Mouse (Mus musculus) erythroblast, embryonic 14.5 days (primary cell): ENCODE results near the gene Gabrb1.

Source experiments
- GATA1 ChIP-seq: IDR thresholded peaks from 2 replicates; pipeline ENCODE4 v1.6.1; 2012; ENCODE audit warnings: low read length, inconsistent platforms, mixed read lengths
- TAL1 ChIP-seq: IDR thresholded peaks from 3 replicates; pipeline ENCODE4 v1.6.1; 2012; ENCODE audit warnings: low read length, inconsistent platforms, mixed read lengths

- no peak for TF ChIP-seq TAL1
- no peak for TF ChIP-seq GATA1
These were observed 346.0 kb downstream of the Gabrb1 start for GRCm38 (mm10) chr5:72003811-72004435.
